Mouse (Mus musculus) intestine, embryonic 14.5 days (tissue): ENCODE results near the gene Igf1. TPM values are rescaled to one million over a fixed set of nuclear protein-coding genes. Genes with fewer than 3 reads are reported as not detected.

Experiments
- ATAC-seq: fragments of 200-750 bp; cut with Nextera tagmentation; replicated peaks from 2 replicates; pipeline ENCODE4 v1.8.0; 2017; ENCODE audit warnings: low read depth, moderate number of reproducible peaks, moderate TSS enrichment, moderate library complexity; ENCODE audit not compliant: low FRiP score, low TSS enrichment
- DNase-seq: peaks from one replicate; pipeline ENCODE4 v3.0.0-alpha.2; 2018; ENCODE audit warnings: low spot score
- H3K27ac ChIP-seq: fragments of 300-500 bp; sonication (generic); 2 replicates; pipeline ENCODE4 v1.5.1; 2014; ENCODE audit warnings: low read depth, mild to moderate bottlenecking, control low read depth
- H3K27me3 ChIP-seq: fragments of 300-500 bp; sonication (generic); replicated peaks from 2 replicates; pipeline ENCODE4 v1.6.1; 2014; ENCODE audit warnings: low read length, control low read depth; ENCODE audit not compliant: control insufficient read depth, insufficient read depth
- H3K36me3 ChIP-seq: fragments of 300-500 bp; sonication (generic); 2 replicates; pipeline ENCODE4 v1.6.1; 2014; ENCODE audit warnings: low read length, control low read depth; ENCODE audit not compliant: control insufficient read depth, insufficient read depth
- H3K4me1 ChIP-seq: fragments of 300-500 bp; sonication (generic); replicated peaks from 2 replicates; pipeline ENCODE4 v1.6.1; 2014; ENCODE audit warnings: low read length, control low read depth, mixed read lengths; ENCODE audit not compliant: control insufficient read depth, insufficient read depth
- H3K4me2 ChIP-seq: fragments of 300-500 bp; sonication (generic); 2 replicates; pipeline ENCODE4 v1.6.1; 2014; ENCODE audit warnings: low read length
- H3K4me3 ChIP-seq: fragments of 300-500 bp; sonication (generic); 2 replicates; pipeline ENCODE4 v1.5.1; 2014; ENCODE audit warnings: low read depth, low read length, control low read depth, mixed read lengths
- H3K9ac ChIP-seq: fragments of 300-500 bp; sonication (generic); 2 replicates; pipeline ENCODE4 v1.6.1; 2014; ENCODE audit warnings: mild to moderate bottlenecking, low read length
- H3K9me3 ChIP-seq: fragments of 300-500 bp; sonication (generic); 2 replicates; pipeline ENCODE4 v1.6.1; 2016; ENCODE audit warnings: low read length, control low read depth; ENCODE audit not compliant: control insufficient read depth
- WGBS: fragments of 180-500 bp; shearing (Covaris S2); extraction: QIAGEN DNeasy Blood & Tissue Kit; methylation state at CpG from one replicate; pipeline ENCODE4 v1.1.7; 2014; 5-methylcytosine and 5-hydroxymethylcytosine counted together
- polyA plus RNA-seq: library from polyadenylated mRNA; unstranded; fragments of >200 nt; fragmentation: Nextera tagmentation; extraction: Ambion mirVana; gene quantifications from 2 replicates; pipeline ENCODE4 v1.2.1, GENCODE M21; 2014

Gene Igf1
- polyA plus RNA-seq, 1 experiment from 2014 or later = 49.9 TPM

GRCm38 (mm10) chr10:87832101-87832500 lies 26.0 kb upstream of the Igf1 start:
- Histone ChIP-seq H3K4me3 (no peak overlapping the region), H3K4me1 (no peaks in the 10 kb centered on the region), H3K9ac (no peak overlapping the region), H3K4me2 (no peak overlapping the region), H3K9me3 (no peaks in the 10 kb centered on the region), H3K27ac (no peak overlapping the region), H3K27me3 (no peaks in the 10 kb centered on the region), H3K36me3 (no peaks in the 10 kb centered on the region)
- DNase-seq (no peak), ATAC-seq (no peak)
- WGBS = 85% methylated on average over 1 of the region's 1 CpGs

- Histone ChIP-seq H3K4me2 (no peak overlapping the region), H3K4me3 (no peak overlapping the region), H3K36me3 (no peaks in the 10 kb centered on the region), H3K9ac (no peak overlapping the region), H3K4me1 (no peaks in the 10 kb centered on the region), H3K9me3 (no peaks in the 10 kb centered on the region), H3K27me3 (no peaks in the 10 kb centered on the region), H3K27ac (no peak overlapping the region)
- 93% methylated on average over 1 of the region's 1 CpGs for WGBS
- no peak for ATAC-seq
- DNase-seq = no peak
Observed at GRCm38 (mm10) chr10:87839454-87839853, 18.6 kb upstream of the Igf1 start.

- no peak for DNase-seq
- Histone ChIP-seq H3K9me3 (no peaks in the 10 kb centered on the region), H3K36me3 (no peaks in the 10 kb centered on the region), H3K27me3 (no peaks in the 10 kb centered on the region), H3K4me3 (no peak overlapping the region), H3K27ac (no peak overlapping the region), H3K4me2 (no peak overlapping the region), H3K9ac (no peak overlapping the region), H3K4me1 (no peaks in the 10 kb centered on the region)
- no peak for ATAC-seq
- 80% methylated on average over 4 of the region's 4 CpGs for WGBS
Observed at GRCm38 (mm10) chr10:87842501-87842900, 15.6 kb upstream of the Igf1 start.

GRCm38 (mm10) chr10:87844917-87845552 lies 13.0 kb upstream of the Igf1 start:
- Histone ChIP-seq H3K9ac (no peak overlapping the region), H3K9me3 (no peaks in the 10 kb centered on the region), H3K4me3 (no peak overlapping the region), H3K27me3 (no peaks in the 10 kb centered on the region), H3K4me2 (no peak overlapping the region), H3K4me1 (no peaks in the 10 kb centered on the region), H3K27ac (no peak overlapping the region), H3K36me3 (no peaks in the 10 kb centered on the region)
- ATAC-seq (no peak), DNase-seq (no peak)
- 25% methylated on average over 8 of the region's 8 CpGs for WGBS

- Histone ChIP-seq H3K36me3 (no peaks in the 10 kb centered on the region), H3K27me3 (no peaks in the 10 kb centered on the region), H3K27ac (no peak overlapping the region), H3K4me3 (no peak overlapping the region), H3K9ac (no peak overlapping the region), H3K9me3 (no peaks in the 10 kb centered on the region), H3K4me1 (no peaks in the 10 kb centered on the region), H3K4me2 (no peak overlapping the region)
- DNase-seq (no peak), ATAC-seq (no peak)
- WGBS = 41% methylated on average over 4 of the region's 4 CpGs
Observed at GRCm38 (mm10) chr10:87847882-87848281, 10.2 kb upstream of the Igf1 start.

- ATAC-seq = no peak
- Histone ChIP-seq H3K9me3 (no peaks in the 10 kb centered on the region), H3K27ac (no peak overlapping the region)
Observed at GRCm38 (mm10) chr10:87848419-87848818, 9.6 kb upstream of the Igf1 start.

GRCm38 (mm10) chr10:87851492-87851891 lies 6.6 kb upstream of the Igf1 start:
- no peak overlapping the region for H3K4me2 ChIP-seq
- H3K9me3 ChIP-seq = no peaks in the 10 kb centered on the region
- no peaks in the 10 kb centered on the region for H3K36me3 ChIP-seq
- H3K27me3 ChIP-seq = no peaks in the 10 kb centered on the region
- DNase-seq (no peak), ATAC-seq (no peak)
- H3K4me3 ChIP-seq = no peak overlapping the region
- H3K4me1 ChIP-seq = 0 out of 2 replicates have a peak, but pooled peaks cover 2% of the 10 kb centered on the region
- WGBS = 54% methylated on average over 3 of the region's 3 CpGs
- no peak overlapping the region for H3K27ac ChIP-seq
- no peak overlapping the region for H3K9ac ChIP-seq

More at GRCm38 (mm10) chr10:87848419-87848818, 9.6 kb upstream of the Igf1 start:
- Histone ChIP-seq H3K36me3 (no peaks in the 10 kb centered on the region), H3K4me1 (no peaks in the 10 kb centered on the region), H3K27me3 (no peaks in the 10 kb centered on the region), H3K4me2 (no peak overlapping the region), H3K4me3 (no peak overlapping the region), H3K9ac (no peak overlapping the region)
- no peak for DNase-seq
- WGBS = 58% methylated on average over 2 of the region's 2 CpGs

- ATAC-seq = 0 out of 2 replicates have a peak, but pooled peaks have one; percentile 50
- DNase-seq = peak; percentile 82
- WGBS = 2% methylated on average over 5 of the region's 5 CpGs
Observed at GRCm38 (mm10) chr10:87854408-87854807, 3.7 kb upstream of the Igf1 start.

GRCm38 (mm10) chr10:87855423-87856122 lies 2.5 kb upstream of the Igf1 start:
- ATAC-seq (no peak), DNase-seq (no peak)
- H3K27ac ChIP-seq = no peak overlapping the region
- H3K9ac ChIP-seq = no peak overlapping the region
- WGBS = 76% methylated on average over 13 of the region's 13 CpGs
- H3K4me2 ChIP-seq = no peak overlapping the region
- H3K27me3 ChIP-seq = no peaks in the 10 kb centered on the region
- no peak overlapping the region for H3K4me3 ChIP-seq
- H3K4me1 ChIP-seq = peaks cover 19% of the 10 kb centered on the region
- H3K9me3 ChIP-seq = no peaks in the 10 kb centered on the region
- H3K36me3 ChIP-seq = no peaks in the 10 kb centered on the region

More at GRCm38 (mm10) chr10:87854408-87854807, 3.7 kb upstream of the Igf1 start:
- Histone ChIP-seq H3K4me3 (no peak overlapping the region), H3K9me3 (no peaks in the 10 kb centered on the region), H3K36me3 (no peaks in the 10 kb centered on the region), H3K9ac (no peak overlapping the region), H3K27ac (no peak overlapping the region), H3K27me3 (no peaks in the 10 kb centered on the region), H3K4me2 (no peak overlapping the region), H3K4me1 (peaks cover 19% of the 10 kb centered on the region)
